Mouse (Mus musculus): ENCODE results near the gene Gm49425. TPM values are rescaled to one million over a fixed set of nuclear protein-coding genes. Genes with fewer than 3 reads are reported as not detected.
"Not testable (repeated sequence)": the region's sequence is repeated elsewhere in the genome, so short reads cannot be mapped to it uniquely, and the experiment has no call there.

Gm49425 gene
- not detected for total RNA-seq (2021)
- long read RNA-seq, experiment 1: 0 reads
- long read RNA-seq, experiment 2: 0 reads

DNA sequence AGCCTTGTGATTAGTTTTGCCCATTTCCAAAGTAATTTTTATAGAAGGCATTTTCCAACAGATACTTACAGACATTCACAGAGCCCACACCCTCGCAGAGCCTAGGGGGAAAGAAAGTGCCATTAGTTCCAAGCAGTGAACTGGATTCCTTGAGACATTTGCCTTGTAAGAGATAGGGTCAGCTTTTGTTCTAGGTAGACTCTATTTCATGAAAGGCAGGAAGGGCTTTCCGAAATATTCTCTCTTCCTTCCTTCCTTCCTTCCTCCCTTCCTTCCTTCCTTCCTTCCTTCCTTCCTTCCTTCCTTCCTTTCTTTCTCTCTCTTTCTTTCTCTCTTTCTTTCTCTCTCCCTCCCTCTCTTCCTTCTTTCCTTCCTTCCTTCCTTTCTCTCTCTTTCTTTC is at the start of gene Gm49425:
TSS of gene Gm49425 (minus strand) at position 101 of the 400 bp plus-strand sequence.
- H3K4me3 ChIP-seq; H3K27ac ChIP-seq; DNase-seq (ENCODE audit: low spot score in 2 of 2): not testable (repeated sequence)

DNA sequence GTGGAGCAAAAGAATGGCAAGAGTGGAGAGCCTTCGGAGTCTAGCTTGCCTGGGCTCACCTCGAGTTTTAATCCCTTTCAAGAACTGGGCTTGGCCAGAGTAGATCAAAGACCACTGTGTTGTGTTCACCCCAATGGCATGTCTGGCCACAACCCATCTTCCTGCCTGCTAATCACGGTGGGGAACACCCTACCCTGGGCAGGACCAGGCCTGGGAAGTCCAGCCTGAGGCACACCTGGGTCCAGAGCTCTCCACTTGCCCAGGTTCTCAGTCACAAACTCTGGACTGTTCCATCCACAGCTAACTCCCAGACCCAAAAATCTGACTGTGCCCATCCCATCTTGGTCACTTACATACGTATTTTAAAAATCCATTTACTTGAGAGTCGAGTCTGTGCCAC is 45.8 kb upstream of the Gm49425 start, which contains the start of gene Krt90:
TSS of gene Krt90 (minus strand) at position 101 of the 400 bp plus-strand sequence.
- no peak within 1 kb of the TSS for H3K4me3 ChIP-seq
- no peak for TF ChIP-seq CTCF (conservative IDR thresholded peaks at IDR 0.05)
- DNase-seq (ENCODE audit: low spot score in 2 of 2): no peak
- H3K27ac ChIP-seq: no peak within 1 kb of the TSS

- Histone ChIP-seq H3K4me3 (no peak overlapping the region), H3K27ac (no peak overlapping the region)
- TF ChIP-seq CTCF (conservative IDR thresholded peaks at IDR 0.05): no peak
- peak in 1 of 2 experiments; percentile 50 for DNase-seq (ENCODE audit: low spot score in 2 of 2)
Observed at GRCm38 (mm10) chr15:101558034-101558646, 41.1 kb upstream of the Gm49425 start.

DNA sequence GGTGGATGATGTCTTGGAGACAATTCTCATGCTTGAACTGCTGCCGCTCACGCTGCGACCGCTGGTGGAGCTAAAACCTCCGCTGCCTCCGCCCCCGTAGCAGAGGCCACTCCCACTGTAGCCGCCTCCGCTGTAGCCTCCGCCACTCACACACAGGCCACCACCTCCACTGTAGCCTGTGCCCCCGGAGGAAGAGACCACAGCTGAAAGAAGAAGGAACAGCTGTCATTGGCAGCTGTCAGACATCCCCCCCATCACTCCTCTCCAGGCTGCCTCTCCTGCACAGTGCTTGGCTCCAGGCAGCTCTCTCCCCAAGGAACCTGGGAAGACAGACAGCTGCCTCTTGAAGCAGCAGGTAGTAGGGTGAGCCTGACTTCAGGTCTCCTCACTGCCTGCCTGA is 36.1 kb upstream of the Gm49425 start:
- Histone ChIP-seq H3K4me3 (no peak overlapping the region), H3K27ac (no peak overlapping the region)
- DNase-seq (ENCODE audit: low spot score in 2 of 2): peak in 1 of 2 experiments; percentile 20
- no peak for TF ChIP-seq CTCF (conservative IDR thresholded peaks at IDR 0.05)

- TF ChIP-seq CTCF (conservative IDR thresholded peaks at IDR 0.05): no peak
- H3K27ac ChIP-seq: no peak overlapping the region
- H3K4me3 ChIP-seq: no peak overlapping the region
- DNase-seq (ENCODE audit: low spot score in 2 of 2): peak; percentile 23 to 27
Observed at GRCm38 (mm10) chr15:101552188-101552587, 35.1 kb upstream of the Gm49425 start.

- Histone ChIP-seq H3K4me3 (no peak within 1 kb of the TSS), H3K27ac (no peak within 1 kb of the TSS)
- DNase-seq (ENCODE audit: low spot score in 2 of 2): no peak
- TF ChIP-seq CTCF (conservative IDR thresholded peaks at IDR 0.05): no peak
Observed at GRCm38 (mm10) chr15:101550567-101550966, 33.5 kb upstream of the Gm49425 start, which contains the start of gene Krt82. Gene Krt82, minus strand, starts transcription at chr15:101550667.

DNA sequence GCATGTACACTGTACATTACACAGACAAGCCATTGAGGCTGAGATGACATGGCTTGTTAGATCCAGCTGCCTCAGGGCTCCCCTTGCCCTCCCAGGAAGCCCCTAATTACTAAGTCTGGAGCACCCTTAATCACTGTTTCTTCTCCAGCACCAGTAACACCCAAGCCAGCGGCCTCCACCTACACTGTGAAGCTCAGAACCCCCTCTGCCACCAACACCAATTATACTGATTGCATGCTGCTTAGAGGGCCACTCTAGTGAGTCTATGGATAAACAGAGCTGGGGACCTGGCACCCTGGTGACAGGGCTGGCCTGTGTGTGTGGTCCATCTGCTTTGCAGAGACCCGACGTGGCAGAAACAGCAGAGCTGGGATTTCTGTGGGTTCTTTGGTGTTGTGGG is 27.4 kb upstream of the Gm49425 start:
- no peak overlapping the region for H3K4me3 ChIP-seq

DNA sequence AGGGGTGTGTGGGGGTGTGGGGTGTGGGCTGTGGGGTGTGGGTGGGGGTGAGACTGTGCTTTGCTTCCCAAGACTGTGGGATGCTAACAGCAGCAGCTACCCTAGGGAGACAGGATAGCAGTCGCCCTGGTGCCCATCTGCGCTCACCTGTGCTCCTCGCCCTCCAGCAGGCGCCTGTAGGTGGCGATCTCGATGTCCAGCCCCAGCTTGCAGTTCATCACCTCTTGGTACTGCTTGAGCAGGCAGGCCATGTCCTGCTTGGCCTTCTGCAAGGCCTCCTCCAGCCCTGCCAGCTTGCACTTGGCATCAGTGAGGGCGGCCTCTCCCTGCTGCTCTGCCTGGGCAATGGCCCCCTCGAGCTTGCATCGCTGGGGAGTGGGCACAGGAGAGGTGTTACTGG is 25.5 kb upstream of the Gm49425 start:
- Histone ChIP-seq H3K27ac (no peak overlapping the region), H3K4me3 (no peak overlapping the region)
- TF ChIP-seq CTCF (conservative IDR thresholded peaks at IDR 0.05): no peak
- no peak for DNase-seq (ENCODE audit: low spot score in 2 of 2)

More for the DNA sequence above, 27.4 kb upstream of the Gm49425 start:
- no peak for TF ChIP-seq CTCF (conservative IDR thresholded peaks at IDR 0.05)
- DNase-seq (ENCODE audit: low spot score in 2 of 2): no peak
- H3K27ac ChIP-seq: no peak overlapping the region

GRCm38 (mm10) chr15:101538580-101538900 is 21.5 kb upstream of the Gm49425 start:
- no peak for TF ChIP-seq CTCF (conservative IDR thresholded peaks at IDR 0.05)
- no peak for DNase-seq (ENCODE audit: low spot score in 2 of 2)
- Histone ChIP-seq H3K4me3 (no peak overlapping the region), H3K27ac (no peak overlapping the region)

GRCm38 (mm10) chr15:101537864-101538579 is 21.0 kb upstream of the Gm49425 start:
- no peak for DNase-seq (ENCODE audit: low spot score in 2 of 2)
- Histone ChIP-seq H3K4me3 (no peak overlapping the region), H3K27ac (no peak overlapping the region)
- no peak; the same call in 1 of the 2 replicates for TF ChIP-seq CTCF (conservative IDR thresholded peaks at IDR 0.05)

GRCm38 (mm10) chr15:101536054-101536850 is 19.2 kb upstream of the Gm49425 start:
- no peak for DNase-seq (ENCODE audit: low spot score in 2 of 2)
- H3K4me3 ChIP-seq: no peak overlapping the region
- TF ChIP-seq CTCF (conservative IDR thresholded peaks at IDR 0.05): no peak
- H3K27ac ChIP-seq: peak overlapping the region; percentile 32; the same call in 1 of the 2 replicates

GRCm38 (mm10) chr15:101532720-101533119 is 15.7 kb upstream of the Gm49425 start, which contains the start of gene Krt84:
Gene Krt84, minus strand, starts transcription at chr15:101532820.
- H3K27ac ChIP-seq: no peak within 1 kb of the TSS
- TF ChIP-seq CTCF (conservative IDR thresholded peaks at IDR 0.05): no peak
- no peak within 1 kb of the TSS for H3K4me3 ChIP-seq
- no peak for DNase-seq (ENCODE audit: low spot score in 2 of 2)

All from layer of hippocampus, adult 2 months (tissue).